Mouse (Mus musculus): ENCODE data around the gene Shox2.

The Shox2 gene

DNA sequence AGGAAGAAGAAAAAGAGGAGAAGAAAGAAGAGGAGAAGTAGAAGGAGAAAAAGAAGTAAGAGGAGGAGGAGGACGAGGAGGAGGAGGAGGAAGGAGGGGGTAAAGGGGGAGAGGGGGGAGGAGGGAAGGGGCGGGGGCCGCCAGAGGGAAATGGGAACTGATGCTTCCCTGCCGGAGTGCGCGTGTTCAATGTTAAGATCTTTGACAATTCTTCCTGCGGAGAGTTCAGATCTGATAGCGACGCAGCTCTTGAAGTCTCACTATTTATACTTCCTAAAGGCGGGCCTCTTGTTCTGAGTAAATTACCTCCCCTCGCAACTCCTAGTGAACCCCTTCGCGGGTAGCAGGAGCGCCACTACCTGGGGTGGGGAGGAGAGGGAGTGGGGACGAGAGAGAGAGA, at the start of gene Shox2:
Shox2 (minus strand) TSS at position 66 of the 400 bp plus-strand sequence.
- peak in 1 of 2 experiments; percentile 60 for DNase-seq (ENCODE audit: inconsistent age in 2 of 2, low spot score in 1 of 2)

- DNase-seq (ENCODE audit: inconsistent age in 2 of 2, low spot score in 1 of 2) = no peak
Measured at GRCm38 (mm10) chr3:66996820-66997219, 15.2 kb upstream of the Shox2 start.

DNA sequence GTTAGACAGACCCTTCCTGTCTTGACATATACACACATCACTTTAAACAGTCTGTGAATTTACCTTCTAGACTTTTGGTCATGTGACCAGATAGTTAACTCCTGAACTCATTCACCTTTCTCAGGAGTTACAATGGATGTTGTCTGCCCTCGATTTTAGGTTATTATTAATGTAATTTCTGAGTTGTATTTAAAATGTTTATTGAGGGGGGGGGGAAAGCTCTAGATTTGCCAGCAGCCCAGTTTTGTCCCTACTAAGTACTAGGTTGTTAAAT, 4.7 kb upstream of the Shox2 start:
- no peak for DNase-seq (ENCODE audit: inconsistent age in 2 of 2, low spot score in 1 of 2)

GRCm38 (mm10) chr3:66985539-66986286, 4.1 kb upstream of the Shox2 start:
- peak; percentile 82 to 96 for DNase-seq (ENCODE audit: inconsistent age in 2 of 2, low spot score in 1 of 2)

DNA sequence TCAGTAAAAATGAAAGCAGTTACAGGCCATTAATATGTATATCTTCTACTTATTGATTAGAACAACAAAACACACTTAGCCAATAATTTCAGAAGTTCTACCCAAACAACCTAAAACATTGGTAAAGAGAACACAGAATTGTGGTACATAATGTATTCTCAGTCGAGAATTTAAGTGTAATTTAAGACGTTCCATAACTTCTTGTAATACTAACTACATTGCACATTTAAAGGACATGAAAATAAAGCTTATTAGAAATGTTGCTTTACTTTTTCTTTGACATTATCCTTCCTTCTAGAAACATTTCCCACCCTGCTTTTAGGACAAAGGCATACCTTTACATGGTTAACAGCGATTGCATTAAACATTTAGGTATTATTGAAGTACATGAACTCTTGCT, 1.9 kb upstream of the Shox2 start:
- DNase-seq (ENCODE audit: inconsistent age in 2 of 2, low spot score in 1 of 2) = no peak

- DNase-seq (ENCODE audit: inconsistent age in 2 of 2, low spot score in 1 of 2) = peak; percentile 28 to 80
Measured at GRCm38 (mm10) chr3:66982181-66982911, 775 bp upstream of the Shox2 start.

GRCm38 (mm10) chr3:66981101-66981661, 390 bp downstream of the Shox2 start, which contains the start of gene Rsrc1:
Rsrc1 (plus strand) TSS chr3:66981390.
- DNase-seq (ENCODE audit: inconsistent age in 2 of 2, low spot score in 1 of 2) = peak; percentile 80 to 90

DNA sequence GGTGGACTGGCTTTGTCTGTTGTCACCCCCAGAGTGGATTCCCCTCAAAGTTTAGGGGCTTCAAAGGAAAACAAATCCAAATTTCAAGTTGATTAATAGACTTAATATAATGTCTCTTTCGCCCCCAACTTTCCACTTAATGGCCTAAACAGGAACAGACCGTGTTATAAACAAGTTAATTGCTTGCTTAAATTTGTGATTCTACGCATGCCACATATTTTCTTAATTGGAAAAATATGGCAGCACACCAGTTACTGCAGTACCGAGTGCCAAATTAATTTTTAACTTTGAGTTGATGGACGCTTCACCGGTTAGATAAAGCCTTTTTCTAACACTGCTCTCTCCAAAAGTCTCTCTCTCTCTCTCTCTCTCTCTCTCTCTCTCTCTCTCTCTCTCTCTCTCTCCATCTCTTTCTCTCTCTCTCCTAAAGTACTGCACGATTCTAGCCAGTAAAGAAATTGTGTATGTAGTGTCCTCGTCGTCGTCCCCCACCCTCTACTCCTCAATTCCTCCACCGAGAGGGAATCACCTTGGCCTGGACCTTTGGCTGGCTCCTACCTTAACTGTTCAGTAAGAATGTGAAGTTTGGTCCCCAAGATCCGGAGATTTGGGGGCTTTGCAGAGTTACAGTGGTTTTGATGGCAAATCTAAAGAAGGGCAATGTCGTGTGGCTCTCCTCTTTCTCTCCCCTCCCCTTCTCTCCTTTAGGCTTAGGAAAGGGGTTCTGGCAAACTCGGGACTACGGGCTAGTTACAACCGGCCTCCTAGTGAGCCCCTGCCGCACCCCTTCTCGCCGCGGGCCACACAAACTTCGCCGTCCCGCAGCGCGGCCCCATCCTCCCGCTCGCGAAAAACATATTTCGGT, 1.2 kb downstream of the Shox2 start:
- DNase-seq (ENCODE audit: inconsistent age in 2 of 2, low spot score in 1 of 2) = peak in 1 of 2 experiments; percentile 43

GRCm38 (mm10) chr3:66979491-66979890, 2.1 kb downstream of the Shox2 start:
- peak in 1 of 2 experiments; percentile 32 for DNase-seq (ENCODE audit: inconsistent age in 2 of 2, low spot score in 1 of 2)

GRCm38 (mm10) chr3:66978457-66979381, 2.9 kb downstream of the Shox2 start:
- DNase-seq (ENCODE audit: inconsistent age in 2 of 2, low spot score in 1 of 2) = peak; percentile 30 to 67

DNA sequence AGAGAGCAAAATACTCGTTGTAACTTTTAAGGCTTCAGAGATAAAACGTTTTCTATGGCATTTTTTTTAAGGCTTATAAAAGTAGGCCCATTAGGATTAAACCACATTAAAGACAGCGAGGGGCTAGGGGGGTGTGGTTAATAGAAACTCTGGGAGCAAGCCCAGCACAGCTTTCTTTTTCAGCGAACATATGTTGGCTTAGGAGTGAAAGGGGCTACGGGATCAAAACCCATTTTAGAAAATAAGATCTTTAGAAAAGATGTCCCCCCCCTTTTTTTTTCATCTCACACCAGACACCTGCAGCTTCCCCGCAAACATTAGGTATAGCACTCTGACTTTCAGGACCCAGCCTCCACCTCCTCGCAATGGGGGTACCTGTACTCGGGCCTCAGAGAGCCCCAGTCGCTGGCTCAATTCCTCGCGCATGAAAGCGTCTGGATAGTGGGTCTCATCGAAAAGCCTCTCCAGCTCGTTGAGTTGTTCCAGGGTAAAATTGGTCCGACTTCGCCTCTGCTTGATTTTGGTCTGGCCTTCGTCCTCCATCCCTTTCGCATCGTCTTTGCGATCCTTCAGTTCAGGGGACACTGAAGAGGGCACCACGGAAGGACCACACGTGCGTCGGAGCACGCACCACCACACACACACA, 3.6 kb downstream of the Shox2 start:
- peak in 1 of 2 experiments; percentile 36 for DNase-seq (ENCODE audit: inconsistent age in 2 of 2, low spot score in 1 of 2)

- peak in 1 of 2 experiments; percentile 22 for DNase-seq (ENCODE audit: inconsistent age in 2 of 2, low spot score in 1 of 2)
Measured at GRCm38 (mm10) chr3:66976889-66977615, 4.5 kb downstream of the Shox2 start.

- no peak for DNase-seq (ENCODE audit: inconsistent age in 2 of 2, low spot score in 1 of 2)
Measured at GRCm38 (mm10) chr3:66974501-66974900, 7.1 kb downstream of the Shox2 start.

DNA sequence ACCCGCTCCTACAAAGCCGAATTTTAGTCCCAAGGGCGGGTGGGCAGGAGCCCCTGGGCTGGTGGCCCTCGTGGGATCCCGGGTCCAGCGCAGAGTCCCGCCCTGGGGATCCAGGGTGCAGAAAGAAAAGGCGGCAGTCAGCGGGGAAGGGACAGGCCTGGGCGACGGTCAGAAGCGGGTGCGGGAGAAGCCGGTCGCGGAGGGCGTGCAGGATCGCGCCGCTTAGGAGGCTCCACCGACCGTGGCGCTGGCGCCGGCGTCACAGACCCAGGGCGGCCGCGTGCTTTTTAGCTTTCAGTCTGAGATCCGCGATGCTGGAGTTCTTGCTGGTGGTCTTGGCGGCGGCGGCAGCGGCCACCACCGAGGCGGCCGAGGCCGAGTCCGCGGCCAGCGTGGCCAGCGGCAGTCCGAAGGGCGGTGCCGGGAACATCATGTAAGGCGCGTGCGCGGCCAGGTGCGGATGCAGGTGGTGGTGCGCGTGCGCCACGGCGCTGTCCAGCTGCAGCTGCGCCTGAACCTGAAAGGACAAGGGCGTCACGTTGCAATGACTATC, 8.1 kb downstream of the Shox2 start:
- peak; percentile 24 to 66 for DNase-seq (ENCODE audit: inconsistent age in 2 of 2, low spot score in 1 of 2)

GRCm38 (mm10) chr3:66972191-66972950, 9.2 kb downstream of the Shox2 start:
- DNase-seq (ENCODE audit: inconsistent age in 2 of 2, low spot score in 1 of 2) = peak in 1 of 2 experiments; percentile 31

GRCm38 (mm10) chr3:66970661-66971331, 10.8 kb downstream of the Shox2 start:
- peak in 1 of 2 experiments; percentile 26 for DNase-seq (ENCODE audit: inconsistent age in 2 of 2, low spot score in 1 of 2)

- no peak for DNase-seq (ENCODE audit: inconsistent age in 2 of 2, low spot score in 1 of 2)
Measured at GRCm38 (mm10) chr3:66970261-66970660, 11.3 kb downstream of the Shox2 start.
